Mouse (Mus musculus): ENCODE data around the gene Gfpt2. TPM values are rescaled to one million over a fixed set of nuclear protein-coding genes. Genes with fewer than 3 reads are reported as not detected.

Gfpt2 gene
- polyA plus RNA-seq, 1 experiment = 0.48 TPM

- no peaks in the 10 kb centered on the region for H3K27me3 ChIP-seq (ENCODE audit: control insufficient read depth, insufficient read depth, low read length)
- H3K27ac ChIP-seq (ENCODE audit: insufficient read depth, low read depth, low read length) = no peak overlapping the region
- no peak overlapping the region for H3K4me3 ChIP-seq (ENCODE audit: low read depth, low read length)
- TF ChIP-seq CTCF (IDR thresholded peaks at IDR 0.05; ENCODE audit: extremely low read depth, insufficient read length, insufficient replicate concordance, low read depth, low read length) = no peak
- no peak for TF ChIP-seq POLR2A (IDR thresholded peaks at IDR 0.05; ENCODE audit: low read depth, low read length)
- no peaks in the 10 kb centered on the region for H3K4me1 ChIP-seq (ENCODE audit: control insufficient read depth, insufficient read depth, insufficient read length, low read length)
- peaks cover 6% of the 10 kb centered on the region for H3K36me3 ChIP-seq (ENCODE audit: control insufficient read depth, insufficient read depth, low read length)
Observed at GRCm38 (mm10) chr11:49863926-49864325, 69.9 kb downstream of the Gfpt2 start.

- H3K27ac ChIP-seq (ENCODE audit: insufficient read depth, low read depth, low read length) = no peak overlapping the region
- H3K36me3 ChIP-seq (ENCODE audit: control insufficient read depth, insufficient read depth, low read length) = peaks cover 14% of the 10 kb centered on the region
- WGBS = 91% methylated on average over 5 of the region's 5 CpGs
- no peaks in the 10 kb centered on the region for H3K4me1 ChIP-seq (ENCODE audit: control insufficient read depth, insufficient read depth, insufficient read length, low read length)
- TF ChIP-seq POLR2A (IDR thresholded peaks at IDR 0.05; ENCODE audit: low read depth, low read length) (no peak), CTCF (IDR thresholded peaks at IDR 0.05; ENCODE audit: extremely low read depth, insufficient read length, insufficient replicate concordance, low read depth, low read length) (no peak)
- H3K27me3 ChIP-seq (ENCODE audit: control insufficient read depth, insufficient read depth, low read length) = no peaks in the 10 kb centered on the region
- no peak overlapping the region for H3K4me3 ChIP-seq (ENCODE audit: low read depth, low read length)
Observed at GRCm38 (mm10) chr11:49867320-49867719, 73.3 kb downstream of the Gfpt2 start.

- H3K36me3 ChIP-seq (ENCODE audit: control insufficient read depth, insufficient read depth, low read length) = peaks cover 20% of the 10 kb centered on the region
- H3K4me1 ChIP-seq (ENCODE audit: control insufficient read depth, insufficient read depth, insufficient read length, low read length) = no peaks in the 10 kb centered on the region
- H3K27ac ChIP-seq (ENCODE audit: insufficient read depth, low read depth, low read length) = no peak overlapping the region
- no peaks in the 10 kb centered on the region for H3K27me3 ChIP-seq (ENCODE audit: control insufficient read depth, insufficient read depth, low read length)
- H3K4me3 ChIP-seq (ENCODE audit: low read depth, low read length) = no peak overlapping the region
- TF ChIP-seq POLR2A (IDR thresholded peaks at IDR 0.05; ENCODE audit: low read depth, low read length) (no peak), CTCF (IDR thresholded peaks at IDR 0.05; ENCODE audit: extremely low read depth, insufficient read length, insufficient replicate concordance, low read depth, low read length) (peak; percentile 67; the same call in 1 of the 2 replicates)
Observed at GRCm38 (mm10) chr11:49869762-49870161, 75.8 kb downstream of the Gfpt2 start.

GRCm38 (mm10) chr11:49871914-49872313 lies 77.9 kb downstream of the Gfpt2 start:
- Histone ChIP-seq H3K27ac (ENCODE audit: insufficient read depth, low read depth, low read length) (no peak overlapping the region), H3K4me3 (ENCODE audit: low read depth, low read length) (no peak overlapping the region), H3K27me3 (ENCODE audit: control insufficient read depth, insufficient read depth, low read length) (no peaks in the 10 kb centered on the region), H3K4me1 (ENCODE audit: control insufficient read depth, insufficient read depth, insufficient read length, low read length) (no peaks in the 10 kb centered on the region), H3K36me3 (ENCODE audit: control insufficient read depth, insufficient read depth, low read length) (peaks cover 20% of the 10 kb centered on the region)
- peak; percentile 65; the same call in 1 of the 2 replicates for TF ChIP-seq CTCF (IDR thresholded peaks at IDR 0.05; ENCODE audit: extremely low read depth, insufficient read length, insufficient replicate concordance, low read depth, low read length)
- no peak for TF ChIP-seq POLR2A (IDR thresholded peaks at IDR 0.05; ENCODE audit: low read depth, low read length)
- WGBS = 62% methylated on average over 6 of the region's 6 CpGs

- no peaks in the 10 kb centered on the region for H3K27me3 ChIP-seq (ENCODE audit: control insufficient read depth, insufficient read depth, low read length)
- WGBS = 94% methylated on average over 6 of the region's 6 CpGs
- H3K36me3 ChIP-seq (ENCODE audit: control insufficient read depth, insufficient read depth, low read length) = peaks cover 20% of the 10 kb centered on the region
- no peak overlapping the region for H3K27ac ChIP-seq (ENCODE audit: insufficient read depth, low read depth, low read length)
- H3K4me1 ChIP-seq (ENCODE audit: control insufficient read depth, insufficient read depth, insufficient read length, low read length) = no peaks in the 10 kb centered on the region
- no peak overlapping the region for H3K4me3 ChIP-seq (ENCODE audit: low read depth, low read length)
- TF ChIP-seq POLR2A (IDR thresholded peaks at IDR 0.05; ENCODE audit: low read depth, low read length) (no peak), CTCF (IDR thresholded peaks at IDR 0.05; ENCODE audit: extremely low read depth, insufficient read length, insufficient replicate concordance, low read depth, low read length) (no peak)
Observed at GRCm38 (mm10) chr11:49872779-49873178, 78.8 kb downstream of the Gfpt2 start.

GRCm38 (mm10) chr11:49876948-49877817 lies 83.2 kb downstream of the Gfpt2 start:
- Histone ChIP-seq H3K4me3 (ENCODE audit: low read depth, low read length) (no peak overlapping the region), H3K27ac (ENCODE audit: insufficient read depth, low read depth, low read length) (no peak overlapping the region), H3K27me3 (ENCODE audit: control insufficient read depth, insufficient read depth, low read length) (no peaks in the 10 kb centered on the region), H3K36me3 (ENCODE audit: control insufficient read depth, insufficient read depth, low read length) (peaks cover 24% of the 10 kb centered on the region), H3K4me1 (ENCODE audit: control insufficient read depth, insufficient read depth, insufficient read length, low read length) (no peaks in the 10 kb centered on the region)
- no peak for TF ChIP-seq CTCF (IDR thresholded peaks at IDR 0.05; ENCODE audit: extremely low read depth, insufficient read length, insufficient replicate concordance, low read depth, low read length)
- no peak for TF ChIP-seq POLR2A (IDR thresholded peaks at IDR 0.05; ENCODE audit: low read depth, low read length)
- WGBS = 92% methylated on average over 8 of the region's 8 CpGs

- Histone ChIP-seq H3K4me3 (ENCODE audit: low read depth, low read length) (no peak overlapping the region), H3K27ac (ENCODE audit: insufficient read depth, low read depth, low read length) (no peak overlapping the region), H3K27me3 (ENCODE audit: control insufficient read depth, insufficient read depth, low read length) (no peaks in the 10 kb centered on the region), H3K36me3 (ENCODE audit: control insufficient read depth, insufficient read depth, low read length) (peaks cover 25% of the 10 kb centered on the region), H3K4me1 (ENCODE audit: control insufficient read depth, insufficient read depth, insufficient read length, low read length) (no peaks in the 10 kb centered on the region)
- 87% methylated on average over 3 of the region's 3 CpGs for WGBS
- TF ChIP-seq CTCF (IDR thresholded peaks at IDR 0.05; ENCODE audit: extremely low read depth, insufficient read length, insufficient replicate concordance, low read depth, low read length) (no peak), POLR2A (IDR thresholded peaks at IDR 0.05; ENCODE audit: low read depth, low read length) (no peak)
Observed at GRCm38 (mm10) chr11:49879950-49880642, 86.1 kb downstream of the Gfpt2 start.

Measured in small intestine, adult 2 months (tissue).